In genomic region chr5:7532686-7533199, GRCm38 (mm10) we compare ENCODE assay signal across 24 mouse cellular contexts.
A peak's percentile ranks its signal among the peaks of the same experiment; 100 is the strongest.
DNase-seq lines count a peak whose midpoint lies in the region; ATAC-seq and TF ChIP-seq lines count a peak whose summit lies in the region.
"Had no signal": no experiment of that assay in that cellular context is flagged by ENCODE, and none has a peak within 500 bp of the region (broad histone marks: within the 10 kb centered on the region; RNA-seq: fewer than 3 reads in every experiment).

No protein-coding gene starts in this region.

- no peaks in the 10 kb centered on the region for H3K27me3 ChIP-seq in hindbrain, embryonic 13.5 days
- H3K27me3 ChIP-seq in hindbrain, embryonic 16.5 days (replicated peaks; ENCODE audit: control insufficient read depth, insufficient read depth, low read length), result no peaks in the 10 kb centered on the region
- no peaks in the 10 kb centered on the region for H3K27me3 ChIP-seq in midbrain, embryonic 11.5 days (ENCODE audit: control insufficient read depth, insufficient read depth, low read length)
- H3K27me3 ChIP-seq in midbrain, embryonic 14.5 days (ENCODE audit: control insufficient read depth, insufficient read depth, low read length), result no peaks in the 10 kb centered on the region
- no peaks in the 10 kb centered on the region for H3K27me3 ChIP-seq in CH12.LX (replicated peaks)
- no peaks in the 10 kb centered on the region for H3K27me3 ChIP-seq in forebrain, embryonic 13.5 days
- H3K27me3 ChIP-seq: embryonic facial prominence, embryonic 13.5 days; embryonic facial prominence, embryonic 15.5 days; forebrain, embryonic 12.5 days; forebrain, embryonic 15.5 days had no signal

- H3K4me2 ChIP-seq in hindbrain, embryonic 13.5 days, result no peak overlapping the region
- H3K4me2 ChIP-seq in hindbrain, embryonic 16.5 days (ENCODE audit: low read length), result no peak overlapping the region
- H3K4me2 ChIP-seq in midbrain, embryonic 11.5 days, result no peak overlapping the region
- H3K4me2 ChIP-seq in midbrain, embryonic 14.5 days (ENCODE audit: low read length), result no peak overlapping the region
- H3K4me2 ChIP-seq in CH12.LX (ENCODE audit: insufficient read depth, low read depth, poor library complexity, severe bottlenecking), result no peak overlapping the region
- H3K4me2 ChIP-seq in forebrain, embryonic 13.5 days, result no peak overlapping the region
- H3K4me2 ChIP-seq: embryonic facial prominence, embryonic 13.5 days; embryonic facial prominence, embryonic 15.5 days; forebrain, embryonic 12.5 days; forebrain, embryonic 15.5 days had no signal

- no peak overlapping the region for H3K9ac ChIP-seq in hindbrain, embryonic 13.5 days
- H3K9ac ChIP-seq in hindbrain, embryonic 16.5 days (ENCODE audit: low read depth, low read length), result no peak overlapping the region
- H3K9ac ChIP-seq in midbrain, embryonic 11.5 days (ENCODE audit: low read length), result no peak overlapping the region
- H3K9ac ChIP-seq in midbrain, embryonic 14.5 days (replicated peaks; ENCODE audit: low read length), result no peak overlapping the region
- H3K9ac ChIP-seq in CH12.LX (ENCODE audit: insufficient read depth, low read depth), result no peak overlapping the region
- no peak overlapping the region for H3K9ac ChIP-seq in ES-E14 (ENCODE audit: insufficient read depth, low read depth, low read length, poor library complexity, severe bottlenecking)
- H3K9ac ChIP-seq in forebrain, embryonic 13.5 days, result no peak overlapping the region
- H3K9ac ChIP-seq: embryonic facial prominence, embryonic 13.5 days; embryonic facial prominence, embryonic 15.5 days; forebrain, embryonic 12.5 days; forebrain, embryonic 15.5 days; forebrain, postnatal 0 days had no signal

- no peak overlapping the region for H3K27ac ChIP-seq in hindbrain, embryonic 13.5 days
- no peak overlapping the region for H3K27ac ChIP-seq in hindbrain, embryonic 16.5 days (ENCODE audit: low read depth, low read length)
- no peak overlapping the region for H3K27ac ChIP-seq in midbrain, embryonic 11.5 days (ENCODE audit: low read depth, low read length)
- H3K27ac ChIP-seq in midbrain, embryonic 14.5 days (replicated peaks; ENCODE audit: low read depth, low read length), result no peak overlapping the region
- no peak overlapping the region for H3K27ac ChIP-seq in CH12.LX (ENCODE audit: insufficient read depth, low read depth)
- H3K27ac ChIP-seq in ES-E14 (ENCODE audit: insufficient read depth, low read depth, low read length, poor library complexity, severe bottlenecking), result no peak overlapping the region
- H3K27ac ChIP-seq in forebrain, embryonic 13.5 days, result no peak overlapping the region
- H3K27ac ChIP-seq: embryonic facial prominence, embryonic 13.5 days; embryonic facial prominence, embryonic 15.5 days; forebrain, embryonic 10.5 days; forebrain, embryonic 12.5 days; forebrain, embryonic 15.5 days had no signal

- H3K4me1 ChIP-seq in hindbrain, embryonic 13.5 days (replicated peaks), result no peaks in the 10 kb centered on the region
- H3K4me1 ChIP-seq in hindbrain, embryonic 16.5 days (ENCODE audit: control insufficient read depth, insufficient read depth, low read depth, low read length), result no peaks in the 10 kb centered on the region
- no peaks in the 10 kb centered on the region for H3K4me1 ChIP-seq in midbrain, embryonic 11.5 days (ENCODE audit: control insufficient read depth, insufficient read depth, low read length)
- no peaks in the 10 kb centered on the region for H3K4me1 ChIP-seq in midbrain, embryonic 14.5 days (ENCODE audit: control insufficient read depth, insufficient read depth, low read length)
- H3K4me1 ChIP-seq in CH12.LX (ENCODE audit: control insufficient read depth in 1 of 2, insufficient read depth in 2 of 2) (no peaks in the 10 kb centered on the region), ES-E14 (ENCODE audit: control insufficient read depth in 2 of 2, insufficient read depth in 2 of 2, low read length in 2 of 2, poor library complexity in 1 of 2) (no peaks in the 10 kb centered on the region)
- H3K4me1 ChIP-seq in forebrain, embryonic 13.5 days, result no peaks in the 10 kb centered on the region
- H3K4me1 ChIP-seq: embryonic facial prominence, embryonic 13.5 days; embryonic facial prominence, embryonic 15.5 days; forebrain, embryonic 10.5 days; forebrain, embryonic 12.5 days; forebrain, embryonic 15.5 days had no signal

- no peak overlapping the region for H3K4me3 ChIP-seq in hindbrain, embryonic 13.5 days
- H3K4me3 ChIP-seq in hindbrain, embryonic 16.5 days (ENCODE audit: low read length), result no peak overlapping the region
- no peak overlapping the region for H3K4me3 ChIP-seq in midbrain, embryonic 11.5 days (ENCODE audit: low read depth, low read length)
- H3K4me3 ChIP-seq in midbrain, embryonic 14.5 days (replicated peaks; ENCODE audit: low read depth, low read length), result no peak overlapping the region
- H3K4me3 ChIP-seq in CH12.LX (replicated peaks in 1 of 3; ENCODE audit: low read depth in 2 of 3, low read length in 2 of 3, poor library complexity in 1 of 3) (no peak overlapping the region), ES-E14 (ENCODE audit: insufficient read depth in 1 of 2, low read depth in 1 of 2, low read length in 2 of 2, poor library complexity in 1 of 2, severe bottlenecking in 1 of 2) (no peak overlapping the region)
- H3K4me3 ChIP-seq in forebrain, embryonic 13.5 days, result no peak overlapping the region
- H3K4me3 ChIP-seq: embryonic facial prominence, embryonic 13.5 days; embryonic facial prominence, embryonic 15.5 days; erythroblast, embryonic 14.5 days; forebrain, embryonic 10.5 days; forebrain, embryonic 12.5 days; forebrain, embryonic 15.5 days had no signal

- H3K36me3 ChIP-seq in hindbrain, embryonic 13.5 days, result no peaks in the 10 kb centered on the region
- no peaks in the 10 kb centered on the region for H3K36me3 ChIP-seq in hindbrain, embryonic 16.5 days (ENCODE audit: control insufficient read depth, insufficient read depth, low read length)
- no peaks in the 10 kb centered on the region for H3K36me3 ChIP-seq in midbrain, embryonic 11.5 days (ENCODE audit: control insufficient read depth, insufficient read depth, low read length)
- H3K36me3 ChIP-seq in midbrain, embryonic 14.5 days (ENCODE audit: control insufficient read depth, insufficient read depth, low read length), result no peaks in the 10 kb centered on the region
- H3K36me3 ChIP-seq in CH12.LX (replicated peaks in 1 of 2; ENCODE audit: control insufficient read depth in 1 of 2, insufficient read depth in 1 of 2, low read length in 1 of 2) (no peaks in the 10 kb centered on the region), ES-E14 (ENCODE audit: control insufficient read depth, insufficient read depth, low read length, poor library complexity, severe bottlenecking) (no peaks in the 10 kb centered on the region)
- H3K36me3 ChIP-seq in forebrain, embryonic 13.5 days (ENCODE audit: poor library complexity, severe bottlenecking), result no peaks in the 10 kb centered on the region
- H3K36me3 ChIP-seq: embryonic facial prominence, embryonic 13.5 days; embryonic facial prominence, embryonic 15.5 days; forebrain, embryonic 10.5 days; forebrain, embryonic 12.5 days; forebrain, embryonic 15.5 days had no signal

- no peak for TF ChIP-seq POLR2A in CH12.LX (IDR thresholded peaks at IDR 0.05; ENCODE audit: low read depth, low read length)

- TF ChIP-seq RAD21 in CH12.LX (IDR thresholded peaks at IDR 0.05; ENCODE audit: low read depth, low read length), result no peak

- no peak for TF ChIP-seq EP300 in CH12.LX (IDR thresholded peaks at IDR 0.05; ENCODE audit: low read length)

- in situ Hi-C loops in CH12.LX (cut with MboI; ENCODE audit: low pct_ligation_motif_present, low pct_unique_long_range_greater_than_20kb, low sequenced_read_pairs), result no loop called here
- in situ Hi-C loops in ES-E14 (cut with MboI; ENCODE audit: low sequenced_read_pairs in 2 of 2, unreplicated experiment in 2 of 2), result no loop called here

- WGBS in hindbrain, embryonic 13.5 days, result 74% methylated on average over 1 of the region's 1 CpGs
- WGBS in hindbrain, embryonic 16.5 days, result 77% methylated on average over 1 of the region's 1 CpGs
- 91% methylated on average over 1 of the region's 1 CpGs for WGBS in midbrain, embryonic 11.5 days
- 88% methylated on average over 1 of the region's 1 CpGs for WGBS in midbrain, embryonic 14.5 days
- 91% methylated on average over 1 of the region's 1 CpGs for WGBS in forebrain, embryonic 13.5 days

- DNase-seq in midbrain, embryonic 11.5 days (ENCODE audit: low spot score, missing footprints), result peak; percentile 73
- DNase-seq in midbrain, embryonic 14.5 days, result no peak
- DNase-seq in CH12.LX (ENCODE audit: extremely low read depth) (no peak), ES-E14 (ENCODE audit: low read depth, low spot score) (no peak)
- DNase-seq: adrenal gland, adult 2 months; adrenal gland, postnatal 10 days; adrenal gland, postnatal 25 days; cerebellum, adult 11 months; cerebellum, adult 18-20 months; cerebellum, adult 8-10 months; cerebellum, adult 9-11 months; cerebellum, postnatal 14 days; cerebellum, postnatal 36 days; embryo, embryonic 11 days; forebrain, postnatal 0 days had no signal

- dilution Hi-C loops in CH12.LX (cut with MboI; ENCODE audit: extremely low pct_ligation_motif_present, extremely low pct_unique_long_range_greater_than_20kb, low sequenced_read_pairs), result no loop called here

- no peaks in the 10 kb centered on the region for H3K79me2 ChIP-seq in CH12.LX (replicated peaks; ENCODE audit: control insufficient read depth, extremely low read depth, insufficient read depth, poor library complexity, severe bottlenecking)

- no peaks in the 10 kb centered on the region for H3K9me3 ChIP-seq in hindbrain, embryonic 13.5 days
- no peaks in the 10 kb centered on the region for H3K9me3 ChIP-seq in hindbrain, embryonic 16.5 days (ENCODE audit: control insufficient read depth, low read length)
- H3K9me3 ChIP-seq in midbrain, embryonic 11.5 days (ENCODE audit: control insufficient read depth, low read length), result no peaks in the 10 kb centered on the region
- H3K9me3 ChIP-seq in midbrain, embryonic 14.5 days (ENCODE audit: control insufficient read depth, low read length), result no peaks in the 10 kb centered on the region
- H3K9me3 ChIP-seq in CH12.LX (replicated peaks; ENCODE audit: low read length) (no peaks in the 10 kb centered on the region), ES-E14 (ENCODE audit: control insufficient read depth, insufficient read depth, low read depth, low read length) (no peaks in the 10 kb centered on the region)
- H3K9me3 ChIP-seq in forebrain, embryonic 13.5 days (replicated peaks), result no peaks in the 10 kb centered on the region
- H3K9me3 ChIP-seq: embryonic facial prominence, embryonic 13.5 days; embryonic facial prominence, embryonic 15.5 days; forebrain, embryonic 10.5 days; forebrain, embryonic 12.5 days; forebrain, embryonic 15.5 days had no signal

- ATAC-seq in hindbrain, embryonic 13.5 days (ENCODE audit: low FRiP score), result 0 out of 2 replicates have a peak, but pooled peaks have one; percentile 39
- ATAC-seq in hindbrain, embryonic 16.5 days, result no peak
- peak; percentile 55; the same call in 1 of the 2 replicates for ATAC-seq in midbrain, embryonic 11.5 days (ENCODE audit: low FRiP score)
- no peak for ATAC-seq in midbrain, embryonic 14.5 days (ENCODE audit: low FRiP score, low TSS enrichment)
- ATAC-seq in forebrain, embryonic 13.5 days, result no peak
- ATAC-seq: forebrain, embryonic 15.5 days; forebrain, postnatal 0 days had no signal

- TF ChIP-seq CTCF in CH12.LX (conservative IDR thresholded peaks at IDR 0.05 in 1 of 2, IDR thresholded peaks at IDR 0.05 in 1 of 2; ENCODE audit: low read depth in 2 of 2, low read length in 2 of 2), result no peak

Comparison
In these comparisons a context has a peak if more than half of its experiments do, and no peak if none do; other contexts are left out.
1. ATAC-seq: peak in hindbrain, embryonic 13.5 days (single experiment) and midbrain, embryonic 11.5 days (single experiment); none in hindbrain, embryonic 16.5 days (single experiment), midbrain, embryonic 14.5 days (single experiment) and forebrain, embryonic 13.5 days (single experiment).